Mouse (Mus musculus) forelimb bud, embryonic 11.5 days (tissue): ENCODE measurements around the gene Mafk.

Experiments
- DNase-seq: peaks from one replicate; pipeline ENCODE4 v3.0.0-alpha.2; 2012; ENCODE audit warnings: low read depth, low spot score

Mafk gene

DNA sequence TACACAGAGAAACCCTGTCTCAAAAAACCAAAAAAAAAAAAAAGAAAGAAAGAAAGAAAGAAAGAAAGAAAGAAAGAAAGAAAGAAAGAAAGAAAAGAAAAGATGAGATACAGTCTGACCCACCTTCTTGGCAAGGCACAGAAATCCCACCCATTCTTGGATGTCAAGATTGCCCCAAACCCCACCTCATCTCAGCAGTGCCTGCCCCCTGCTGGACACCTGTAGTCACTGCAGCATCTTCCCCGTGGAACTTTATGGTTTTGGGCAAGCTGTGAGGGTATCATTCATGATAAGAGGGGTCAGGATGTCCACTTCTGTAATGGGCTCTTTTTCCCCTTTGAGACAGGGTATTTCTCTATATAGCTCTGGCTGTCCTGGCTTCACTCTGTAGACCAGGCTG lies 26.0 kb downstream of the Mafk start:
- no peak for DNase-seq

DNA sequence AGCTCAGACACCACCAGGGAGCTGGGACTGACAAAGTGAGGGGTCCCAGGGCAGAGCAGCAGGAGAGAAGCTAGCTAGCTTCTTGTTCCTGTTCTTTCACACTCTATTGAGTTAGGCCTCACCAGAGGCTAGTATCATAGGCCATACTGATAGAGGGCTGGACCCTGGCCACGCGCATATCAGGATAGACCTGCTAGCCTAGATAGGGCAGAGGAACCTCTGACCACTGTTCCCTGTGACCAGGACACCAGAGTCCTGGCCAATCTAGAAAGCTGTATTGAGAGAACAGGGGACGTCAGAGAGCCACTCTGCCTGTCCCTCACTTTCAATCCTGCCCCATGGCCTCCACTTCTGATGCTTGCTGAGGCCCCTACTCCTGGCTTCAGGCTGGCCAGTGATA lies 26.7 kb downstream of the Mafk start:
- no peak for DNase-seq

DNA sequence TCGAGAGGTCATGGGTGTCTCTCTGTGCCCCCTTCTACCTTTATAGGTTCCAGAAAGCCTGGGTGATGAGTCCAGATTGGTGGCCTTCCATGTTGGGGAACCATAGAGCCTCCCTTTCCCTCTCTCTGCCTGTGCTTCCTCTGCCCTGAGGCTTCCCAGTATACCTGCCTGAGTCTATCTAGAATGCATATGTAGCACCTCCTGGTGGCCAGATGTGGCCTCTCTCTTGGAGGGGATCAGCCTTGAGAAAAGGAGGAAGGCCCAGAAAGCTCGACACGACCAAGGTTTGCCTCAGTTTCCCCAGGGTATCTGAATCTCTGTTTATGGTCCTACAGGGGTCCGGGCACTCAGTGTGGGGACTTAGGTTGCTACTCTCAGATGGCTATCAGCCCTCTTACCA lies 27.5 kb downstream of the Mafk start:
- DNase-seq = no peak

DNA sequence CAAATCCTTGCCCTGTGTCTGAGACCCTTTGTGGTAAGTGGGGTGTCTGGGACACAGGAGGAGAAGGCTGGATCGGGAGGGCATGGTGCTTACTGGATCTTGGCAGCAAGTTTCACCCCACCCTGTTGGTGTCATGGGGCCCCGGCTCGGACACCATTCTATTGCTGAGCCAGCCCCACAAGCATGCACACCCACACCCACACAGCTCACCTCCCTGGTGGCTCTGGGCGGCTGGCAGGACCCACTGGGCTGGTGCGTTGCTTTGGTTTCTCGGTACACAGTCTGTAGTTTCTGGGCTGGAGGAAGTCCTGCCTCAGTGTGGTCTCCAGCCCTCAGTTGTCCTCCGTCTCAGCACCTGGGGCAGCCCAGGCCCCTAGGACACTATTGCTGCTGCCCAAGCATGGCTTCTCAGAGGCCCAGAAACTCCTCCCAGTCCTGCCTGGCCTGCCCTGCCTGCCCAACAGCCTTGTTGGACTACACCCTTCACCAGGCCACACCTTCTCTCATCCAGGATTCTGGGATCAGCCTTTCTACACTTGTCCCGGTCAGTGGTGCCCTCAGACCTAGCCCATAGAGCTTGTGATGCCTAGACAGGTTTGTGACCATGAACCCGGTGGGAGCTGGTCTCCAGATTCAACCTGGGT lies 28.3 kb downstream of the Mafk start, which contains the start of gene Tmem184a:
Gene Tmem184a, minus strand, starts transcription at position 380 of the 644 bp plus-strand sequence.
- DNase-seq = no peak

DNA sequence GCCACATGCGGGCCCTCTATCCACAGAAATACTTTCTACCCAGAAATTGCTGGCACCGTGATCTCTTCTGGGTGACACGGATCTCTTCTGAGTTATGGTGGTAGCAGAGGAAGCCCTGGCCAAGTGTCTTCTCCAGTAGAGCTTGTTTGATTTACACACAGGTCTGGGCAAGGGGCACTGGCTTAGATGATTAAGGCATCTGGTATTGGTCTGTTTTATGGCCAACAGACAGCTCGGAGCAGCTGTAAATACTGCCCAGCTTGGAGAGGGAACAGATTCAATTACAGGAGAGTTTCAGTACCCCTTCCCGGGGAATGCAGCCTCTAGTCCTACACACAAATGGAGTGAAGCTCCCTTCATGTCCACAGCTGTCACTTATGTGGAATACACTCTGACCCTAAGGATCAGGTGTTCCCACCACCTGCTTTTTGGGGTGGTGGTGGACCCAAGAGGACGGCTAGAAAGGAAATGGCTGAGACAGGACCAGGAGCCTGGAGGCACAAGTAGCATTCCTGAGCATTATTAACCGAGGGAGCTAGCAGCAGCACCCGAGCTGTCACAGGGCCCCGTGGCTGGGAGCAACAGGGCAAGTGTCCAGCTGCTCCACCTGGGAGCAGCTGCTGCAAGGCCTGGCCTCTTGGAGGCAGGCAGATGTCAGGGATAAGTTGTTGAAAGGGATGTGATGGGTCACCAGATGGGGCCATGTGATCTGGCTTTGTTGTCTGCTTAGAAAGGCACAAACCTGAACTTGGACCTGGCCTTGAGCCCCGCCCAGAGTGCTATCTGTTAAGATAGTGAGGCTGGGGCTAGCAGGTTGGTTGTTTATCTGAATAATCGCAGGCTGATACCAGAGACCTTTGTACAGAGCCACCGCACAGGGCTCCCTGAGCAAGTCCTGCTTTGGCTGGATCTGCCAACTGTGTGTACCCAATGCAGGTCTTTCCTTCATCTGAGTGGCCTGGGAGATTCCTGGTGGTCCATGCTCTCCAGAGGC lies 30.4 kb downstream of the Mafk start:
- no peak for DNase-seq

DNA sequence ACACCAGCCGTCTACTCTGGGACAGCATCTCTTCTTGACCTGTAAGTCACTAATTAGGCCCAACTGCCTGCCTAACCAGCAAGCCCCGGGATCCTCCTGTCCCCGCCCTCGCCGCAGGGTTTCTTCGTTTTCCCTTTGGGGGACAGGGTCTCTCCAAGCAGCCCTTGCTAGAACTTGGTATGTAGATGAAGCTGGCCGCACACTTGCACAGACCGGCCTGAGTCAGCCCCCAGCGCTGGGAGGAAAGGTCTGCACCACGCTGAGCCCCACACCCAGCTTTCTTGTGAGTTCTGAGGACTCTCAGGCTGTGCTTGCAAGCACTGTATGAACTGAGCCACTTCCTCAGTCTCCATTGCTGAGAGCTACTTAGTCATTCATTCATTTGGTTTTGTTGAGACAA lies 33.2 kb downstream of the Mafk start:
- no peak for DNase-seq

DNA sequence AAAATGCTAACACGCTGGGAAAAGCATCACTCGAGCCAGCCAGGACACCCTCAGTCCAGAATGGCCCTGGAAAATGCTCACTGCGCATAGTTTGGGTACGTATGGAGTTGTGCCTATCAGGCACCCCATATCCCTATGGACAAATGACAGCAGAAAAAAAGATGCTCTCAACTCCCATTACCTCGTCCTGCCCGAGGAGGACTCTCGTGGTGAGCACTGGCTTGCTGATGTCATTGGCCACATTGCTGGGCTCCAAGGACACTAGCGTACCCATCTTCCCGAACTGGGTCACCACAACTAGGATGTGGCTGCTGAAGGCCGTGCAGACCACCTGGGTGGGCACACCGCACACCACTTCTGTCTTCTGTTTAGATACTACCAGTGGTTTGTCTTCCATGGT lies 34.6 kb downstream of the Mafk start:
- DNase-seq = no peak

DNA sequence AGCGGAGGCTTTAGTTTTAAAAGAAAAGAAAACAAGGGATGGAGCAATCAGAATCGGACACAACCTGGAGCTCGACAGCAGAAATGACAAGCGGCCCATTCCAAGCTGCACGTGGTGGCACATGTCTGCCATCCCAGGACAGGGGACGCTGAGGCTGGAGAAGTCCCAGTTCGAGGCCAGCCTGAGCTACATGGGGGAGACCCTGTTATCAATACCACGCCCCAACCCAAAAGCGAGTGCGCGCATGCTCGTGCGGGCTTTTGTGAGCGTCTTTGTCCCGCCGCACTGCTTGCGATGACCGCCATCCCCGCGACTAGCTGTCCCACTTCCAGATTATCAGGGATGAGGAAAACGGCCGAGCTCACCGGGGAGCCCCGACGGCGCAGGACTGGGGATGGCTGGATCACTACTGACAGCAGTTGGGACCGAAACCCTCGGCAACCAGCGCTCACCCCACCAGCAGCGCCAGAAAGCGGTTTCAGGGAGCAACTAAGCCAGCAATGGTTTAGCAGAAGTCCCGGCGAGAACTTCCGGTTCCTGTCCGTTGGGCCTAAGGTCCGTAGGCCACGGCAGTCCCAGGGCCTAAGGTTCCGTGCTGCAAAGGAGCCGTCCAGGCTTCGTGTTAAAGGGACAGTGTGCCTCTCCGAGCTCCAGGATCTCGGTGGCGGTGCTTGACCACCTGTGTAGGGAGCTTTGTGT lies 35.2 kb downstream of the Mafk start, which contains the start of the genes Gm26938 and Psmg3:
Gene Gm26938, minus strand, starts transcription at position 51 of the 699 bp plus-strand sequence.
Gene Psmg3, minus strand, starts transcription at position 529 of the 699 bp plus-strand sequence.
- DNase-seq = peak; percentile 91

DNA sequence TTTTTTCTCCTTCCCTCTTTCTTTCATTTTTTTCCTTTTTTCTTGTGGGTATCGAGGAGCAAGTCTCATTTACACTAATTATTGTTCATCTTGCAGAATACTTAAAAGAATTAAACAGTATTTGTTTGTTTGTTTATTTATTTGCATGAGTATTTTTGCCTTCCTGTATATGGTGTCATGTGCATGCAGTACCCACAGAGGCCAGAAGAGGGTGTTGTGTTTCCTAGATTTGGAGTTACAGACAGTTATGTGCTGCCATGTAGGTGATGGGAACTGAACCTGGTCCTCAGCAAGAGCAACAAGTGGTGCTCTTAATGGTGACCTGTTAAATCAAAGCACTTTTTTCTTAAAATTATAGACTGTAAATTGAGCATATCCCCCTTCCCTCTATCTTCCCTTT lies 36.3 kb downstream of the Mafk start:
- DNase-seq = no peak

DNA sequence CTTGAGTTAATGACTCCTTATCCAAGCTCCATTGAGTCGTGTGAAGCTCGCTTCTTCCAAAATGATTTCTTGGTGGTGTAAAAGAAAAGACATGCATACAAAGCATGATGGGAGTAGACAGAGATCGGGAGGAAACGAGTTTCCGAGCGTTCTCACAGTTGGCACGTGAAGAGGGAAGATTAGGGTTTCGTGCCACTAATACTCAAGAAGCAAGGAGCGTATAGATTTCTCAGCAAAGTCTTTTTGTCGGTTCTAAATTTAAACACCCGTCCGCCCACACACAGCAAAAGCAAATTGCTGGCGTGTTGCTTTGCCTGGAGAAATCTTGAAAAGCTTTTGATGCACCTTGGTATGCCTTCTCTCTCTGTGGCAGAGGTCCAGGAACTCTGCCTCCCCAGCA lies 38.1 kb downstream of the Mafk start:
- no peak for DNase-seq

DNA sequence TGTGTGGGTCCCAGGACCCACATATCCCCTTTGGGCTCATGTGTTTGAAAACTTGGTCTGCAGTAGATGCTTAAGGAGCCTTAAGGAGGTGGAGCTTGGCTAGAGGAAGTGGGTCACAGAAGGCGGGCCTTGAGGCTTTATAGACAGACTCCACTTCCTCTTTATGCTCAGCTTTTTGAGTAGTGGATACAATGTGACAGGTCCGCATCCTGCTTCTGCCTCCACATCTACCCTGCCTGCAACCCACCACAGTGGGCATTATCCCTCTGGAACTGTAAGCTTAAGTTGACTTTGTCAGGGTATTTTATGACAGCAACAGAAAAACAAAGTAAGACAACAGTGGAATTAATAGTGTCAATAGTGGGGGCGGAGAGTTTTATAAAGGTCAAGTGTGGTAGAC lies 39.4 kb downstream of the Mafk start:
- DNase-seq = no peak

DNA sequence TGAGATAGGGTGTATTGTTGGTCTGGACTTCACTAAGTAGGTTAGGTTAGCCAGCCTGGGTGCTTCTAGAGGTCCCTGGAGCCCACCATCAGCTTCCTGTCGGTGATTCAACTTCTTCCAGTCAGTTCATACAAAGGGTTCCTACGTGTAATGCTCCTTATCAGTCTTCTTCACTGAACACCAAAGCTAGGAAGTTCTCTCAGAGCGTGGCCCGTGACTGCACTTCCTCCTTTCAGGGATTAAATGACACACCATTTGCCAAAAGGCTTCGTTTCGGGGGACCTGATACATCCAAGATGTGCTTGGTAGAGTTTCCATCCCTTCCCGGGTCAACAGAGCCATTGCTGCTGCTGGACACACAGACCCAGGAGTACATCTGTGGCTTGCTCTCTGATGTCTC lies 40.8 kb downstream of the Mafk start:
- no peak for DNase-seq

DNA sequence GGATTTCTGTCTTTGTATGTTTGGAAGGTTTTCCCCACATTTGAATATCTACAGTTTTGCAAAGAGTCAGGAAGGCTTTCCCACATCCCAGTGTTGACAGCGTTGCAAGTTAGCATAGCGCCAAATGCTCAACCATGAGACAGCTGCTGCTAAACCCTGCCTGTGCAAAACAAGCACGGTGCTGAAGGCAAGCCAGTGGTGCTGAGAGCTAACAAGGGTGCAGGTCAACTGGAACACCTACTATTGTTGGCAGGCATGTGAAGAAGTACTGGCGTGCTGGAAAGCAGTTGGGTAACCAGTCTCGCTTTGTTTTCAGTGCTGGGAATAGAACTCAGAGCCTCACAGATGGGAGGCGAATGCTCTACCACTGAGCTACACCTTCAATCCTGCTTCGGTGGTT lies 44.4 kb downstream of the Mafk start:
- DNase-seq = no peak

DNA sequence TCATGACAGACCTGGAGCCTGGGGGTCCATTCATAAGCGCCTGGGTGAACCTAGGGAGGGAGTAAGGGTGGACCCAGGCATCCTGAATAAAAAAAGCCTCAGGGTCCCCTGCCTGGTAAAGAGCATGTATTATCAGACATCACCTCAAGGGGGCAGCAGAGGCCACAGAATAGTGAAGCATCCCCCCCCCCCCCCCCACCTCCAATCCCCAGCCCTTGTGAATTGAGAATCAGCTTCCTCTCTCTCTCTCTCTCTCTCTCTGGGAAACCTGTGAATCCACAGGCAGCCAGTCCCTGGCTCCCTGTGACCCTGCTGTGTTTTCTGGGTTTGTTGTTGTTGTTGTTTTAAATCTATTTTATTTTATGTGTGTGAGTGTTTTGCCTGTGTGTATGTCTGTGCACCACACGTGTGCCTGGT lies 47.2 kb downstream of the Mafk start:
- peak; percentile 64 for DNase-seq

DNA sequence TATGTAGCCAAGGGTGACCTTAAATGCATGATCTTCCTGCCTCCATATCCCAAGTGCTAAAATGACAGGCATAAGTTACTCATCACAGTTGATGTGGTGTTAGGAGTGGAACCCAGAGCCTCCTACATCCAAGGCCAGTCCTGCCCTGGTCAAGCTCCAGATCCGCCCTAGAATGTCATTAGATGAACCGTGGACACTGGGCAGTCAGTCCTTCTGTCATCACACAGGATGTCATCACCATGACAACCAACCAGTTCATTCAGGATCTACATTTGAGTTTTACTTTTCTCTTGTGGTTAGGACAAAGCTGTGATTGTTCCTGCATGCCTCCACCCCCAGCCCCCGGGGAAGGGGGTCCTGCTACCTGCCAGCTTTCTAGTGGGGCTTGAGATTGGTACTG lies 47.8 kb downstream of the Mafk start:
- no peak for DNase-seq

DNA sequence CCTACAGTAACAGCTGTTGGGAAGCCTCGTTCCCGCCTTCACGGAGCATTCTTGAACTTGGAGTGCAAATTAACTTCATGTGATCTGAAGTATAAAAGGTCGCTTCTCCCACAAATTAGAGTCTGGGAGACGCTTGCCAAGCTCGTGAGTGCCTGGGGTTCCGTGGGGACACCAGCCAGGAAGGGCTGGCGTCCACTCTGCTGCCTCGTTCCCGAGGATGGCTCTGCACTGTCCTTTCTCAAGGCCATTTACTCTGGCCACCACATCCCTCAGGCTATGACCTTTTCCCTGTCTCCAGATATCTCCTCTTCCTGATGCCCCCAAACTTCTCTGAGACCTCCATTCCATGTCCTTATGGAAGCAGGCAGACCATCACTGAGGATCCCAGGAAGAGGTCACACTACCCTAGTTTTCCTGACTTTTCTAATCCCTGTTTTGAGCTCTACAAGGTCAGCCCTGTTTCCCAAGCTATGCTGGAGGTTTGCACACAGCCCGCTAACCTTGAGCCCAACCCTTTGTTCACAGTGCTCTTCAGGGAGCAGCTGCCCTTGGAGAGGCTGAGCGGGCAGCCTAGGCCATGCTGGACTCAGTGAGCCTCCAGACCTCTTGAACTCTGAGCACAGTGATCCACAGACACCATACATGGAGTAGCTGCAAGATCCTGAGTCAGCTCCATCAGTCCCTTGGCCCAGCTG lies 58.5 kb downstream of the Mafk start:
- no peak for DNase-seq
